Mouse (Mus musculus): ENCODE measurements at regions not wholly inside any gene's neighbourhood (a gene's known extent, or its start where the extent isn't known, plus 50 kb on each side); places are given as distances from the start of the nearest gene placed in this dataset.
"Not testable (repeated sequence)": the region's sequence is repeated elsewhere in the genome, so short reads cannot be mapped to it uniquely, and the experiment has no call there.

GRCm38 (mm10) chr3:37804941-37805804 lies 80.9 kb upstream of the Gm5148 start:
- Histone ChIP-seq H3K36me3 (ENCODE audit: control insufficient read depth, insufficient read depth) (no peaks in the 10 kb centered on the region), H3K79me2 (ENCODE audit: control insufficient read depth, insufficient read depth) (no peaks in the 10 kb centered on the region), H3K27me3 (ENCODE audit: control insufficient read depth, insufficient read depth, insufficient read length) (no peaks in the 10 kb centered on the region), H3K4me3 (no peak overlapping the region), H3ac (ENCODE audit: control insufficient read depth, insufficient read length) (no peak overlapping the region), H3K4me2 (ENCODE audit: low read depth) (peak overlapping the region; percentile 13)
- TF ChIP-seq E2F4 (IDR thresholded peaks at IDR 0.05; ENCODE audit: insufficient read depth) (no peak), SRF (IDR thresholded peaks at IDR 0.05; ENCODE audit: control insufficient read depth, insufficient read length, low read depth) (no peak), POLR2AphosphoS2 (IDR thresholded peaks at IDR 0.05; ENCODE audit: insufficient read length, low read depth) (no peak), TCF3 (IDR thresholded peaks at IDR 0.05; ENCODE audit: insufficient read length, low read depth) (no peak), REST (IDR thresholded peaks at IDR 0.05; ENCODE audit: insufficient read depth, insufficient read length) (no peak), MAX (IDR thresholded peaks at IDR 0.05; ENCODE audit: low read depth) (no peak), POLR2A (IDR thresholded peaks at IDR 0.05; ENCODE audit: insufficient read length, low read depth) (no peak), MYOD1 (IDR thresholded peaks at IDR 0.05; ENCODE audit: control insufficient read depth in 1 of 3, insufficient read length in 2 of 3, low read depth in 2 of 3) (no peak), USF1 (IDR thresholded peaks at IDR 0.05; ENCODE audit: low read depth) (no peak), TCF12 (IDR thresholded peaks at IDR 0.05; ENCODE audit: insufficient read depth, poor library complexity, severe bottlenecking) (no peak), CEBPB (IDR thresholded peaks at IDR 0.05; ENCODE audit: insufficient read depth, poor library complexity, severe bottlenecking) (no peak), MYOG (IDR thresholded peaks at IDR 0.05; ENCODE audit: control insufficient read depth in 1 of 3, insufficient read depth in 1 of 3, insufficient read length in 2 of 3, low read depth in 2 of 3) (no peak)

GRCm38 (mm10) chr3:37804261-37804660 lies 80.0 kb upstream of the Gm5148 start:
- TF ChIP-seq MYOG (IDR thresholded peaks at IDR 0.05; ENCODE audit: control insufficient read depth in 1 of 3, insufficient read depth in 1 of 3, insufficient read length in 2 of 3, low read depth in 2 of 3) (peak in 1 of 3 experiments; percentile 17), TCF3 (IDR thresholded peaks at IDR 0.05; ENCODE audit: insufficient read length, low read depth) (no peak)
- Histone ChIP-seq H3K27me3 (ENCODE audit: control insufficient read depth, insufficient read depth, insufficient read length) (no peaks in the 10 kb centered on the region), H3ac (ENCODE audit: control insufficient read depth, insufficient read length) (no peak overlapping the region), H3K36me3 (ENCODE audit: control insufficient read depth, insufficient read depth) (no peaks in the 10 kb centered on the region), H3K4me3 (no peak overlapping the region), H3K4me2 (ENCODE audit: low read depth) (no peak overlapping the region), H3K79me2 (ENCODE audit: control insufficient read depth, insufficient read depth) (no peaks in the 10 kb centered on the region)

DNA sequence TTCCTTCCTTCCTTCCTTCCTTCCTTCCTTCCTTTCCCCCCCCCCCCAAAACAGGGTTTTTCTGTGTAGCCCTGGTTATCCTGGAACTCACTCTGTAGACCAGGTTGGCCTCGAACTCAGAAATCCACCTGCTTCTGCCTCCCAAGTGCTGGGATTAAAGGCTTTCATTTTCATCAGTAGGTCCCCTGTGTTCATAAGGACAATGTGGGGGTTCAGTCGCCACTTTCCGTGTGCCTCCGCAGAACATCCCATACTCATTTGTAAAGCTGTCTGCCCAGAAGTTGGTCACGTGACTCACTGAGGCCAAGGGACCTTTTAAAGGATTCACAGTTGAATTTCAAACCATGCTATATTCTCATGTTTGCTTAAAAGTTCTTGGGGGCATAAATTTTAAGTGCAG lies 79.5 kb upstream of the Gm5148 start:
- not testable (repeated sequence) for H3K27me3 ChIP-seq (ENCODE audit: control insufficient read depth, insufficient read depth, insufficient read length); H3K79me2 ChIP-seq (ENCODE audit: control insufficient read depth, insufficient read depth); H3ac ChIP-seq (ENCODE audit: control insufficient read depth, insufficient read length); H3K36me3 ChIP-seq (ENCODE audit: control insufficient read depth, insufficient read depth); H3K4me2 ChIP-seq (ENCODE audit: low read depth); H3K4me3 ChIP-seq
- peak; percentile 28 for TF ChIP-seq USF1 (IDR thresholded peaks at IDR 0.05; ENCODE audit: low read depth)

GRCm38 (mm10) chr3:37801551-37801950 lies 77.3 kb upstream of the Gm5148 start:
- no peak overlapping the region for H3K4me3 ChIP-seq
- no peak overlapping the region for H3K4me2 ChIP-seq (ENCODE audit: low read depth)
- TF ChIP-seq SRF (IDR thresholded peaks at IDR 0.05; ENCODE audit: control insufficient read depth, insufficient read length, low read depth), result no peak
- TF ChIP-seq MAX (IDR thresholded peaks at IDR 0.05; ENCODE audit: low read depth), result no peak
- no peak for TF ChIP-seq MYOG (IDR thresholded peaks at IDR 0.05; ENCODE audit: control insufficient read depth in 1 of 3, insufficient read depth in 1 of 3, insufficient read length in 2 of 3, low read depth in 2 of 3)
- TF ChIP-seq CEBPB (IDR thresholded peaks at IDR 0.05; ENCODE audit: insufficient read depth, poor library complexity, severe bottlenecking), result no peak
- no peak for TF ChIP-seq E2F4 (IDR thresholded peaks at IDR 0.05; ENCODE audit: insufficient read depth)
- no peak for TF ChIP-seq POLR2AphosphoS2 (IDR thresholded peaks at IDR 0.05; ENCODE audit: insufficient read length, low read depth)
- no peak for TF ChIP-seq POLR2A (IDR thresholded peaks at IDR 0.05; ENCODE audit: insufficient read length, low read depth)
- no peak for TF ChIP-seq MYOD1 (IDR thresholded peaks at IDR 0.05; ENCODE audit: control insufficient read depth in 1 of 3, insufficient read length in 2 of 3, low read depth in 2 of 3)
- no peak for TF ChIP-seq REST (IDR thresholded peaks at IDR 0.05; ENCODE audit: insufficient read depth, insufficient read length)
- TF ChIP-seq TCF3 (IDR thresholded peaks at IDR 0.05; ENCODE audit: insufficient read length, low read depth), result no peak
- TF ChIP-seq TCF12 (IDR thresholded peaks at IDR 0.05; ENCODE audit: insufficient read depth, poor library complexity, severe bottlenecking), result no peak
- TF ChIP-seq USF1 (IDR thresholded peaks at IDR 0.05; ENCODE audit: low read depth), result no peak
- no peaks in the 10 kb centered on the region for H3K27me3 ChIP-seq (ENCODE audit: control insufficient read depth, insufficient read depth, insufficient read length)
- no peaks in the 10 kb centered on the region for H3K79me2 ChIP-seq (ENCODE audit: control insufficient read depth, insufficient read depth)
- no peaks in the 10 kb centered on the region for H3K36me3 ChIP-seq (ENCODE audit: control insufficient read depth, insufficient read depth)
- no peak overlapping the region for H3ac ChIP-seq (ENCODE audit: control insufficient read depth, insufficient read length)

DNA sequence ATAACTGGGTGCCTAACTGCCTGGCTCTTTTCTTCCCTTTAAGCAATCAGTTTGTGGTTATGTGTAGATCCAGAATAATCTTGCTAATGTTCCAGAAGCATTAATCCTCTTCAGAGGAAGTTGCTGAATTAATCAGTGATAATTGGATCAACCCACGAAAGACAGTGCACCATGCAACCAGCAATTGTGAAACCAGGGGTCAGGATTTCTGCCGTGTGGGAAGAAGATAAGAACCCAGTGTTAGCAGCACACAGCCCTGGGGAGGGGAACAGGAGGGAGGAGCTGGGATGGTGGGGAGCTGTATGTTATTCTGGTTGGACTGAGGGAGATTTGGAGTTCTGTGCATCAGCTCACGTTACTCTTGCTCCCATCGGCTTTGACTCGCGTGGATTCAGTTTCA lies 75.5 kb upstream of the Gm5148 start:
- no peak for TF ChIP-seq CEBPB (IDR thresholded peaks at IDR 0.05; ENCODE audit: insufficient read depth, poor library complexity, severe bottlenecking)
- TF ChIP-seq POLR2A (IDR thresholded peaks at IDR 0.05; ENCODE audit: insufficient read length, low read depth), result no peak
- TF ChIP-seq REST (IDR thresholded peaks at IDR 0.05; ENCODE audit: insufficient read depth, insufficient read length), result no peak
- TF ChIP-seq E2F4 (IDR thresholded peaks at IDR 0.05; ENCODE audit: insufficient read depth), result no peak
- TF ChIP-seq SRF (IDR thresholded peaks at IDR 0.05; ENCODE audit: control insufficient read depth, insufficient read length, low read depth), result no peak
- no peak for TF ChIP-seq MYOG (IDR thresholded peaks at IDR 0.05; ENCODE audit: control insufficient read depth in 1 of 3, insufficient read depth in 1 of 3, insufficient read length in 2 of 3, low read depth in 2 of 3)
- TF ChIP-seq MYOD1 (IDR thresholded peaks at IDR 0.05; ENCODE audit: control insufficient read depth in 1 of 3, insufficient read length in 2 of 3, low read depth in 2 of 3), result no peak
- TF ChIP-seq TCF3 (IDR thresholded peaks at IDR 0.05; ENCODE audit: insufficient read length, low read depth), result no peak
- no peak overlapping the region for H3ac ChIP-seq (ENCODE audit: control insufficient read depth, insufficient read length)
- no peaks in the 10 kb centered on the region for H3K79me2 ChIP-seq (ENCODE audit: control insufficient read depth, insufficient read depth)
- no peaks in the 10 kb centered on the region for H3K36me3 ChIP-seq (ENCODE audit: control insufficient read depth, insufficient read depth)
- no peak overlapping the region for H3K4me2 ChIP-seq (ENCODE audit: low read depth)
- H3K27me3 ChIP-seq (ENCODE audit: control insufficient read depth, insufficient read depth, insufficient read length), result no peaks in the 10 kb centered on the region
- H3K4me3 ChIP-seq, result no peak overlapping the region

Data from myocyte (in vitro differentiated cells).